8 mouse cellular contexts compared by ENCODE assay signal in the genomic region with DNA sequence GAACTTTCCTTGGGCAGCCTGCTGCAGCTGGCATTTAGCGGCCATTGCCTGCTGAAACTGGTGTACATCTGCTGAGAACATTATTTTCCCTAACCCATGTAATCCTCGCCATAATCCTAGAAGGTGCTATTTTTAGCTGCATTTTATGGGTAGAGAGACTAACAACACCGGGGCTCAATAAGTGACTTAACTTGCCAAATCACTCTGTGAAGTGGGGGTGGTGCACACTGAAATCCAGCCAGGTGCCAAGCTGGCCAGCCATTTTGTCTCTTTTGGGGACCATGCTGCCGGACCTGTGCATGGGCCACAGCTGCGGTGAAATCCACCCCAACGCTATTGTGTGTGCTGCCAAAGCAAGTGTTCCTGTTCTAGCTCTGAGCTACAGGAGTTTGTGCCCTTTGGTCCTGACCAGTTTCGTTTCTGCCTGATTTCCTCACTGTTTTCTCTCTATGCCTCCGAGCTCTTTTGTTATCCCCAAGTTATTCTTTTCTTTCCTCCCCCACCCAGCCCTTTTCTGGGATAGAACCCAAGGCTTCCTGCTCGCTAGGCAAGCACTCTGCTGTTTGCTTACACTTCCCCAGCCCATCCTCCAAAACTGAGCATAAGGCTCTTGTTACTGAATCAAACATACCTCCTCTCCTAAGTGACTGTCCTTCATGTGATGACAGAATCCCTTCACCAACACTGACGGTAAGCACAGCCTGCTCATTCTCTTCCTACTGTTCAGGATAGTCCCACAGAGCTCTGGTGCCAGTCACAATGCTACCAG.
DNase-seq lines count a peak whose midpoint lies in the region; ATAC-seq and TF ChIP-seq lines count a peak whose summit lies in the region.

No protein-coding gene starts in this region.

- WGBS in forebrain, embryonic 16.5 days: 27% methylated on average over 10 of the region's 10 CpGs
- WGBS in hindbrain, embryonic 15.5 days: 37% methylated on average over 10 of the region's 10 CpGs
- WGBS in cerebellum, adult 2 months: 22% methylated on average over 10 of the region's 10 CpGs

- peaks cover 26% of the 10 kb centered on the region for H3K4me1 ChIP-seq in forebrain, embryonic 16.5 days (replicated peaks; ENCODE audit: control insufficient read depth, insufficient read depth, low read length)
- H3K4me1 ChIP-seq in hindbrain, embryonic 15.5 days (replicated peaks): peaks cover 19% of the 10 kb centered on the region
- H3K4me1 ChIP-seq in cerebellum, adult 2 months (ENCODE audit: control insufficient read depth, insufficient read depth, low read length): peaks cover 9% of the 10 kb centered on the region; the same call in 1 of the 2 replicates

- no peak for TF ChIP-seq POLR2A in cerebellum, adult 2 months (IDR thresholded peaks at IDR 0.05; ENCODE audit: borderline replicate concordance, insufficient read depth, low read length)

- no peaks in the 10 kb centered on the region for H3K27me3 ChIP-seq in forebrain, embryonic 16.5 days (replicated peaks; ENCODE audit: control insufficient read depth, insufficient read depth, low read length)
- no peaks in the 10 kb centered on the region for H3K27me3 ChIP-seq in hindbrain, embryonic 15.5 days
- no peaks in the 10 kb centered on the region for H3K27me3 ChIP-seq in cerebellum, adult 2 months (ENCODE audit: control insufficient read depth, insufficient read depth, low read length)

- TF ChIP-seq CTCF in cerebellum, adult 2 months (IDR thresholded peaks at IDR 0.05; ENCODE audit: borderline replicate concordance, insufficient read depth, low read depth, low read length): no peak

- H3K9ac ChIP-seq in forebrain, embryonic 16.5 days (replicated peaks; ENCODE audit: low read depth, low read length): 0 out of 2 replicates have a peak overlapping the region, but pooled peaks have one; percentile 12
- H3K9ac ChIP-seq in hindbrain, embryonic 15.5 days: no peak overlapping the region

- peak; percentile 76 for ATAC-seq in forebrain, embryonic 16.5 days
- peak; percentile 24; the same call in 1 of the 2 replicates for ATAC-seq in hindbrain, embryonic 15.5 days (ENCODE audit: low FRiP score, low read depth)

- DNase-seq in adrenal gland, adult 2 months: peak; percentile 1
- no peak for DNase-seq in adrenal gland, adult 8-10 months
- DNase-seq in layer of hippocampus, postnatal 14 days (ENCODE audit: low spot score in 2 of 2): peak; percentile 47 to 77
- peak; percentile 35 for DNase-seq in lung, postnatal 14 days
- DNase-seq in B cell, adult 2 months: no peak
- no peak for DNase-seq in cerebellum, adult 2 months

- no peaks in the 10 kb centered on the region for H3K9me3 ChIP-seq in forebrain, embryonic 16.5 days (ENCODE audit: control insufficient read depth, low read length)
- no peaks in the 10 kb centered on the region for H3K9me3 ChIP-seq in hindbrain, embryonic 15.5 days

- no peak overlapping the region for H3K4me3 ChIP-seq in forebrain, embryonic 16.5 days (replicated peaks; ENCODE audit: low read length)
- no peak overlapping the region for H3K4me3 ChIP-seq in hindbrain, embryonic 15.5 days
- no peak overlapping the region for H3K4me3 ChIP-seq in cerebellum, adult 2 months (replicated peaks; ENCODE audit: insufficient read depth, low read depth, low read length)

- peak overlapping the region; percentile 76 for H3K27ac ChIP-seq in forebrain, embryonic 16.5 days (ENCODE audit: low read length)
- H3K27ac ChIP-seq in hindbrain, embryonic 15.5 days (replicated peaks): peak overlapping the region; percentile 57
- no peak overlapping the region for H3K27ac ChIP-seq in cerebellum, adult 2 months (ENCODE audit: insufficient read depth, low read length)

- H3K36me3 ChIP-seq in forebrain, embryonic 16.5 days (ENCODE audit: control insufficient read depth, insufficient read depth): no peaks in the 10 kb centered on the region
- no peaks in the 10 kb centered on the region for H3K36me3 ChIP-seq in hindbrain, embryonic 15.5 days

- H3K4me2 ChIP-seq in forebrain, embryonic 16.5 days (ENCODE audit: low read length): no peak overlapping the region
- peak overlapping the region; percentile 9; the same call in 1 of the 2 replicates for H3K4me2 ChIP-seq in hindbrain, embryonic 15.5 days

Comparison
In these comparisons a context has a peak if more than half of its experiments do, and no peak if none do; other contexts are left out.
1. DNase-seq: peak in adrenal gland, adult 2 months (single experiment), layer of hippocampus, postnatal 14 days (2 of 2) and lung, postnatal 14 days (single experiment); none in adrenal gland, adult 8-10 months (single experiment), B cell, adult 2 months (0 of 2) and cerebellum, adult 2 months (0 of 2).